Comparison of ENCODE assay signal across 8 mouse cellular contexts in the genomic region with DNA sequence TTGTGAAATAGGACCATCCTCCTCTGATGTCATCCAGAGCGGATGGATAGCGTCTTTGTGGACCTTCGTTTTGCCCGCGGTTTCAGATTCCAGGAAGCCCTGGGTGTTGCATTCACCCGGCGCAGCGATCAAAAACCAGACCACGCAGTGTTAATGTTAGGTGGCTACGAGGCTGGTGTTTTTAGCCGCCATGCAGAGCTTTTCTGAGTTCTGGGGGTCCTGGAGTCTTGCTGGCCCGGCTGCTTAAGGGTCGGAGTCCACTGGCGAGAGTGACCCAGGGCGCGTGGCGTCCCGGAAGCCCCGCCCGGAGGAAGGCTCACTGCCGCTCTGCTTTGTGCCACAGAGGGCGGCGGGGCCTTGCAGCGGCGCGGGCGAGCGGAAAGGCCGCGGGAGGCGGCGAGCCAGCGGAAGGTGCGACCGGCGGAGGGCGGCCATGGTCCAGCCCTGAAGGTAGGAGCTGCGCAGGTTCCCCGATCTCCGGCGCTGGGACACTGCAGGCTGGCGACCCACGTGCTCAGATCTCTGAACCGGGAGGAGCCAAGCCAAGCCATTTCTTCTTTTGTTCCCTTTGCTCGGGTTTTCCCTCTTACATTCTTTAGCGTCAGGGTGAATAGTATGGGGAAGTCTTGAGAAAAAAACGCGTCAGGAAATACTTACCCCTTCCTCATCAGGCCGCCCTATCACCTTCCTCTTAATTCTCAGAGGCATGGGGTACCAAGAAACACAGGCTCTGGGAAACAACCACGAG. TPM values are rescaled to one million over a fixed set of nuclear protein-coding genes. Genes with fewer than 3 reads are reported as not detected.
A peak's percentile ranks its signal among the peaks of the same experiment; 100 is the strongest.
DNase-seq lines count a peak whose midpoint lies in the region; ATAC-seq and TF ChIP-seq lines count a peak whose summit lies in the region.

No protein-coding gene starts in this region.

- peaks cover 10% of the 10 kb centered on the region for H3K4me1 ChIP-seq in embryonic fibroblast, embryonic 13.5 days (ENCODE audit: control insufficient read depth, insufficient read depth, low read length)
- H3K4me1 ChIP-seq in heart, embryonic 12.5 days (replicated peaks) = peaks cover 39% of the 10 kb centered on the region
- peaks cover 47% of the 10 kb centered on the region for H3K4me1 ChIP-seq in kidney, embryonic 15.5 days
- peaks cover 50% of the 10 kb centered on the region for H3K4me1 ChIP-seq in liver, embryonic 15.5 days (replicated peaks)
- peaks cover 12% of the 10 kb centered on the region; the same call in 1 of the 2 replicates for H3K4me1 ChIP-seq in stomach, embryonic 14.5 days (ENCODE audit: control insufficient read depth, insufficient read depth, low read length)

- ATAC-seq in CD4-positive, CD25-positive, alpha-beta regulatory T cell, adult 4 months = peak; percentile 48
- ATAC-seq in heart, embryonic 12.5 days (ENCODE audit: insufficient number of reproducible peaks, low FRiP score) = peak; percentile 74
- peak; percentile 61 for ATAC-seq in kidney, embryonic 15.5 days (replicated peaks; ENCODE audit: low FRiP score)
- ATAC-seq in liver, embryonic 15.5 days (ENCODE audit: insufficient read depth) = peak; percentile 65
- ATAC-seq in stomach, embryonic 14.5 days (ENCODE audit: insufficient number of reproducible peaks, insufficient read depth, low FRiP score, low read depth) = peak; percentile 64

- peak overlapping the region; percentile 94 for H3K4me2 ChIP-seq in heart, embryonic 12.5 days
- peak overlapping the region; percentile 83 for H3K4me2 ChIP-seq in kidney, embryonic 15.5 days
- H3K4me2 ChIP-seq in liver, embryonic 15.5 days = peak overlapping the region; percentile 92
- peak overlapping the region; percentile 79 for H3K4me2 ChIP-seq in stomach, embryonic 14.5 days (replicated peaks; ENCODE audit: low read depth, low read length)

- H3K27me3 ChIP-seq in heart, embryonic 12.5 days (replicated peaks) = no peaks in the 10 kb centered on the region
- no peaks in the 10 kb centered on the region for H3K27me3 ChIP-seq in kidney, embryonic 15.5 days
- no peaks in the 10 kb centered on the region for H3K27me3 ChIP-seq in liver, embryonic 15.5 days
- H3K27me3 ChIP-seq in stomach, embryonic 14.5 days (ENCODE audit: control insufficient read depth, insufficient read depth, low read length) = no peaks in the 10 kb centered on the region

- H3K9ac ChIP-seq in heart, embryonic 12.5 days = peak overlapping the region; percentile 90
- H3K9ac ChIP-seq in kidney, embryonic 15.5 days = peak overlapping the region; percentile 78
- H3K9ac ChIP-seq in liver, embryonic 15.5 days = peak overlapping the region; percentile 78
- H3K9ac ChIP-seq in stomach, embryonic 14.5 days (replicated peaks; ENCODE audit: low read depth, low read length) = peak overlapping the region; percentile 50

- no peaks in the 10 kb centered on the region for H3K9me3 ChIP-seq in heart, embryonic 12.5 days (replicated peaks)
- H3K9me3 ChIP-seq in kidney, embryonic 15.5 days (replicated peaks) = no peaks in the 10 kb centered on the region
- no peaks in the 10 kb centered on the region for H3K9me3 ChIP-seq in liver, embryonic 15.5 days (replicated peaks)
- H3K9me3 ChIP-seq in stomach, embryonic 14.5 days (ENCODE audit: control insufficient read depth, low read depth, low read length) = no peaks in the 10 kb centered on the region

- TF ChIP-seq CTCF in embryonic fibroblast, embryonic 13.5 days (IDR thresholded peaks at IDR 0.05; ENCODE audit: borderline replicate concordance, insufficient read depth, low read length) = no peak

- under 1% methylated on average over 50 of the region's 50 CpGs for WGBS in heart, embryonic 12.5 days
- WGBS in kidney, embryonic 15.5 days = under 1% methylated on average over 50 of the region's 50 CpGs
- under 1% methylated on average over 50 of the region's 50 CpGs for WGBS in liver, embryonic 15.5 days (ENCODE audit: insufficient replicate concordance)
- under 1% methylated on average over 50 of the region's 50 CpGs for WGBS in stomach, embryonic 14.5 days

- peak; percentile 61 for TF ChIP-seq POLR2A in embryonic fibroblast, embryonic 13.5 days (IDR thresholded peaks at IDR 0.05; ENCODE audit: low read depth, low read length)

- peak overlapping the region; percentile 80 for H3K27ac ChIP-seq in embryonic fibroblast, embryonic 13.5 days (ENCODE audit: insufficient read depth, low read length)
- H3K27ac ChIP-seq in heart, embryonic 12.5 days (ENCODE audit: poor library complexity, severe bottlenecking) = peak overlapping the region; percentile 87
- peak overlapping the region; percentile 96 for H3K27ac ChIP-seq in kidney, embryonic 15.5 days
- H3K27ac ChIP-seq in liver, embryonic 15.5 days (replicated peaks) = peak overlapping the region; percentile 89
- H3K27ac ChIP-seq in stomach, embryonic 14.5 days (ENCODE audit: low read length) = peak overlapping the region; percentile 89

- peak overlapping the region; percentile 77 for H3K4me3 ChIP-seq in embryonic fibroblast, embryonic 13.5 days (ENCODE audit: insufficient read depth, low read length)
- peak overlapping the region; percentile 90 for H3K4me3 ChIP-seq in heart, embryonic 12.5 days
- peak overlapping the region; percentile 76 for H3K4me3 ChIP-seq in kidney, embryonic 15.5 days (replicated peaks)
- H3K4me3 ChIP-seq in liver, embryonic 15.5 days (replicated peaks) = peak overlapping the region; percentile 71
- H3K4me3 ChIP-seq in stomach, embryonic 14.5 days (ENCODE audit: low read depth, low read length) = peak overlapping the region; percentile 74

- peaks cover 20% of the 10 kb centered on the region for H3K36me3 ChIP-seq in heart, embryonic 12.5 days
- peaks cover 24% of the 10 kb centered on the region for H3K36me3 ChIP-seq in kidney, embryonic 15.5 days
- H3K36me3 ChIP-seq in liver, embryonic 15.5 days (replicated peaks) = peaks cover 28% of the 10 kb centered on the region
- H3K36me3 ChIP-seq in stomach, embryonic 14.5 days (ENCODE audit: control insufficient read depth, insufficient read depth, low read length) = peaks cover 3% of the 10 kb centered on the region; the same call in 1 of the 2 replicates

- peak; percentile 81 for DNase-seq in brain, adult 2 months (ENCODE audit: low read depth, low spot score)
- peak; percentile 86 for DNase-seq in neural tube, embryonic 10.5 days (ENCODE audit: extremely low spot score, low spot score)

RNA-seq across cellular contexts. Expression of gene Eid3, which starts 6.1 kb away (rescaled TPM):
- polyA plus RNA-seq in CD4-positive, CD25-positive, alpha-beta regulatory T cell, adult 4 months (2017; shearing (Covaris generic)) = under 1 TPM; 0.58 to 0.98 TPM
- polyA plus RNA-seq in embryonic fibroblast, embryonic 13.5 days (2011; ENCODE audit: insufficient read length, low read depth, missing spikeins) = 4.1 and 4.4 TPM in 2 replicates
- 0.31 and 0.39 TPM in 2 replicates for polyA plus RNA-seq in heart, embryonic 12.5 days (2016; fragmentation: Nextera tagmentation; extraction: Ambion mirVana)
- polyA plus RNA-seq in kidney, embryonic 15.5 days (2015; fragmentation: Nextera tagmentation; extraction: Ambion mirVana) = 0.19 and 0.24 TPM in 2 replicates
- polyA plus RNA-seq in liver, embryonic 15.5 days (2015; fragmentation: Nextera tagmentation; extraction: Ambion mirVana) = 0.14 and 0.15 TPM in 2 replicates
- 0.52 and 0.88 TPM in 2 replicates for polyA plus RNA-seq in stomach, embryonic 14.5 days (2014; fragmentation: Nextera tagmentation; extraction: Ambion mirVana)

RNA-seq across cellular contexts. Expression of gene Txnrd1, which starts 26.6 kb away (rescaled TPM):
- 10 to 100 TPM; 17.5 to 20.6 TPM for polyA plus RNA-seq in CD4-positive, CD25-positive, alpha-beta regulatory T cell, adult 4 months (2017; shearing (Covaris generic))
- polyA plus RNA-seq in embryonic fibroblast, embryonic 13.5 days (2011; ENCODE audit: insufficient read length, low read depth, missing spikeins) = 151 and 179 TPM in 2 replicates
- 90.9 and 92.6 TPM in 2 replicates for polyA plus RNA-seq in heart, embryonic 12.5 days (2016; fragmentation: Nextera tagmentation; extraction: Ambion mirVana)
- 105 and 107 TPM in 2 replicates for polyA plus RNA-seq in kidney, embryonic 15.5 days (2015; fragmentation: Nextera tagmentation; extraction: Ambion mirVana)
- 48.0 and 49.0 TPM in 2 replicates for polyA plus RNA-seq in liver, embryonic 15.5 days (2015; fragmentation: Nextera tagmentation; extraction: Ambion mirVana)
- polyA plus RNA-seq in stomach, embryonic 14.5 days (2014; fragmentation: Nextera tagmentation; extraction: Ambion mirVana) = 98.3 and 98.7 TPM in 2 replicates

Comparison
In these comparisons a context has a peak if more than half of its experiments do, and no peak if none do; other contexts are left out.
1. Peak in every context shown above with its lines: DNase-seq, ATAC-seq, H3K4me3 ChIP-seq and H3K27ac ChIP-seq.